Mouse (Mus musculus) gastrocnemius, postnatal 10 days (tissue): ENCODE data around the gene Fam234a. TPM values are rescaled to one million over a fixed set of nuclear protein-coding genes. Genes with fewer than 3 reads are reported as not detected.
A peak's percentile ranks its signal among the peaks of the same experiment; 100 is the strongest.
"Not testable (repeated sequence)": the region's sequence is repeated elsewhere in the genome, so short reads cannot be mapped to it uniquely, and the experiment has no call there.

Source experiments
- DNase-seq: peaks from one replicate; pipeline ENCODE4 v3.0.0; 2021; ENCODE audit warnings: mixed read lengths
- long read RNA-seq, 2 experiments: library from polyadenylated mRNA; stranded (forward); transcript quantifications; one replicate each; pipeline ENCODE4 v2.0.0; 2021
- total RNA-seq, 2 experiments: library from RNA; stranded (reverse); gene quantifications; 2 replicates each; pipeline ENCODE4 v1.2.3; 2021

The Fam234a gene
- total RNA-seq = 10 to 100 TPM; 45.8 to 59.0 TPM
- long read RNA-seq, experiment 1, transcript Fam234a-206 (12 exons, 2,749 nt) = minor isoform, 26 of 109 reads
- long read RNA-seq, experiment 1, transcript Fam234a-209 (13 exons, 2,833 nt) = minor isoform, 13 of 109 reads
- long read RNA-seq, experiment 1, transcript Fam234a-201 (13 exons, 3,714 nt) = minor isoform, 12 of 109 reads
- long read RNA-seq, experiment 1, transcript Fam234a-202 (12 exons, 2,629 nt) = major isoform, 28 of 109 reads
- long read RNA-seq, experiment 1, partial matches to known transcripts = 7 of 109 reads
- long read RNA-seq, experiment 1, other reads (novel, unspliced or antisense) = 20 of 109 reads
- long read RNA-seq, experiment 2, transcript Fam234a-209 (13 exons, 2,833 nt) = minor isoform, 12 of 92 reads
- long read RNA-seq, experiment 2, transcript Fam234a-206 (12 exons, 2,749 nt) = major isoform, 21 of 92 reads
- long read RNA-seq, experiment 2, transcript Fam234a-201 (13 exons, 3,714 nt) = minor isoform, 14 of 92 reads
- long read RNA-seq, experiment 2, transcript Fam234a-202 (12 exons, 2,629 nt) = minor isoform, 13 of 92 reads
- long read RNA-seq, experiment 2, partial matches to known transcripts = 12 of 92 reads
- long read RNA-seq, experiment 2, other reads (novel, unspliced or antisense) = 17 of 92 reads

DNA sequence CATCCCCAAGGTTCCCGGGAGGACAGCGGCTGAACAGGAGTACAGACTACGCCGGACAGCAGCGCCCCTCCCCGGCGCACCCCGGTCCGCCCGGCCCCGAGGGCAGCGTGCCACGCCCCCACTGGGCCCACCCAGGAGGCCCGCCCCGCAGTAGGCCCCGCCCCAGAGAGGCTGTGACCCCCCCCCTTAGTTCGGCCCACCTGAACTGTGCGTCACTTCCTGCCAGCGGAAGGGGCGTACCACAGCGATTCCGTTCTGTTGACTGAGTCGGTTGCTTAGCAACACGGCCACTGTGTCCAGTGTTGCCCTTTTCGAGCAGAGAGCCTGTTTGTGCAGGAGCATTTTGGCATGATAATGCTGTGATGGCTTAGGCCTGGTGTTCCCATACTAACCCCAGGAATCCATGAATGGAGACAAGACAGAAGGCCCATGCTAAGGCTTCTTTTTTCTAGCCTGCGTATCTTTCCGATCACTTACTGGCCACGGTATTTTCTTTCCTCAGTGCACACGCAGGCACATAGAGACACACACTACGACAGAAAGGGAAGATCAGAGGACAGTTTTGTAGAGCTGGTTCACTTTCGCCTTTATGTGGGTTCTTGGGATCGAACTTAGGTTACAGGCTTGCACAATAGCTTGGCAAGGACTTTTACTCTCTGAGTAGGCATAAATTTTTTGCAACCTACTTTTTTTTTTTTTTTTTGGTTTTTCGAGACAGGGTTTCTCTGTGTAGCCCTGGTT lies at the start of gene Fam234a:
Gene Fam234a (minus strand): TSS at position 142 of the 741 bp plus-strand sequence.
- peak; percentile 96 for DNase-seq

DNA sequence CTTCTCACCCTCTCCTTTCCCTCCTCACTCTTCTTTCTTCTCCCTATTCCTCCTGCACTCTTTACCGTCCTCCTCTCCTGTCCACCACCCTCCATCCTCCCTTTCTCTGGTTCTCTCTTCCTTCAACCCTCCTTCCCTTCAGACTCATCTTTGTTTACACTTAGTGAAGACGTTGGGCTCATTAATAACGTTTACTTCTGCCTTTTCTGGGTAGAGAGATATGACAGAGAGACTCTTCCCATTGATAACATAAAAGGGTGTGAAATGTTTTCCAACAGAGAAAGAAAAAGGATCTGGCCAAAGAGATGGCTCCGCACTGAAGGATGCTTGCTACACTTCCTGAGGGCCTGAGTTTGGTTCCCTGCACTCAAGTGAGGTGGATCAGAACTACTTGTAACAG lies 45.4 kb upstream of the Fam234a start:
- no peak for DNase-seq

DNA sequence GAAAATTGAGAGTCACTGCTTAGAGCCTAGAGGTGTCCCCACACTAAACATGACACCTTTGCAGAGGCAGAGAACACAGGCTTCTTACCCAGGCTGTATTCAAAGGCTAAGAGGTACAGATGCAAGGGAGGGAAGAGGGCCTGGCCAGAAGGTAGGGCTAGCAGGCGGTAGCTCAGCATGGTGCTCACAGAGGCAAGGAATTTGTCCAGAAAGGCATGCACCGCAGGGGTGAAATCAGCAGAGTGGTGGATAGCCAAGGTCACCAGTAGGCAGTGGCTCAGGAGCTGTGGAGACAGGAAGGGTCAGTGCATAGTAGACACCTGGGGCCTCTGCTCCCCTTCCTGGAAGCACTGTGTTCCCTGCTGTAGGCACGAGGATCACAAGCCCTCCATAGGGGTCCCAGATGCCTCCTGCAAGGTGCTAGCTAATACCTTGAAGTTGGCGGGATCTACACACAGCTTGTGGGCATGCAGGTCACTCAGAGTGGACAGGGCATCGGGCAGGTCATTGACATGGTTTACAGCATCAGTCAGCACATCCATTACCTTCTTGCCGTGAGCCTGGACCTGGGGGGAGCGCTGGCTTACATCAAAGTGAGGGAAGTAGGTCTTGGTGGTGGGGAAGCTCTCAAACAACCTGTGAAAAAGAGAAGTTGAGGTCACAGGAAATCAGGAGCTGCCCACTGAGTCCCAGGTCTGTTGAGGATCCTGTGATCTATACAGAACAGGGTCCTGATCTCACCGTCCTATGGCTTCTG lies 42.3 kb upstream of the Fam234a start:
- no peak for DNase-seq

DNA sequence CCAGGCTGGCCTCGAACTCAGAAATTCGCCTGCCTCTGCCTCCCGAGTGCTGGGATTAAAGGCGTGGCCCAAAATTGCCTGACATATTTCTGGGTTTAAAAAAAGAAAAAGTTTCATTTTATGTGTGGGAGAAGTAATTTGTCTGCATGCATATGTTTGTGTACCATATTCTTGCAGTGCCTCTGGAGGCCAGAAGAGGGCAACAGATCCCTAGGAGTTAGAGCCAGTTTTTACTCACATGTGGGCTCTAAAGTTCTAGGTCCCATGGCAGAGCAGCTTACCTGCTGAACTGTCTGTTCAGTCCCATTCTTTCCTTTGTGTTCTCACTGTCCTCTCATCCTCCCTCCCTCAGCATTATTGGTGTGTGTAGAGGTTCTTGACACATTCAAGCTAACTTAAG lies 32.7 kb upstream of the Fam234a start:
- no peak for DNase-seq

DNA sequence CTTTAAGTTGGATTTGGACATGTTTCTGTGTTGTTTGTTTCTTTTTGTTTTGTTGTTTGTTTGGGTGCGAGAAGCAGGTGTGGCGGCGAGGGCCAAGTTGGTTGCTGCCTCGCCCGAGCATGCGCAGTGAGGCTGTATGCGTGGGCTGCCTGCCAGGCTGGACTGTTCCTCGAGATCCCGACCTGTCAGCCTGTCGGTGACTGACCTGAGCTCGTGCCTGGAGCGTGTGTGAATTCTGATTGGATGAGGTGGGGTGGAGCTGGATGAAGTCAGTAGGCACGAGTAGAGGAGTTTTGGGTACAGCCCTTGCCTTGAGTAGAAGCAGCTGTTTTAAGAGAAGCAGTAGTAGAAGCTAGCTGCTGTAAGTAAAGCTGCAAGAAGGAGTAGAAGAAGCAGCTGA lies 31.9 kb upstream of the Fam234a start:
- no peak for DNase-seq

DNA sequence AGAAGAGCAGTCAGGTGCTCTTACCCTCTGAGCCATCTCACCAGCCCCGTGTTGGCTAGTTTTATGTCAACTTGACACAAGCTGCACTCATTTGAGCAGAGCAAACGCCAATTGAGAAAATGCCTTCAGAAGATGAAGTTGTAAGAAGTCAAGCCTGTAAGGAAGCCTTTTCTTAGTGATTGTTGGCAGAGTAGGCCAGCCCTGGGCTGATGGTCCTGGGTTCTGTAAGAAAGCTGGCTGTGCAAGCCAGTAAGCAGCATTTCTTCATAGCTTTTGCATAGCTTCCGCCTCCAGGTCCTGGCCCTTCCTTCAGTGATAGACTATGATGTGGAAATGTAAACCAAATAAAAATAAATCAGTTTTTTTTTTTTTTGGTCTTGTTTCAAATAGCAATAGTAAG lies 28.5 kb upstream of the Fam234a start:
- DNase-seq = no peak

DNA sequence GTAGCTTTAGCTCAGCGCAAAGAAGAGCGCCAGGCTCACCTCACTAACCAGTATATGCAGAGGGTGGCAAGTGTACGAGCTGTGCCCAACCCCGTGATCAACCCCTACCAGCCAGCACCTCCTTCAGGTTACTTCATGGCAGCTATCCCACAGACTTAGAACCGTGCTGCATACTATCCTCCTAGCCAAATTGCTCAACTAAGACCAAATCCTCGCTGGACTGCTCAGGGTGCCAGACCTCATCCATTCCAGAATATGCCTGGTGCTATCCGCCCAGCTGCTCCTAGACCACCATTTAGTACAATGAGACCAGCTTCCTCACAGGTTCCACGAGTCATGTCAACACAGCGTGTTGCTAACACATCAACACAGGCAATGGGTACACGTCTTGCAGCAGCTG lies 25.5 kb upstream of the Fam234a start:
- not testable (repeated sequence) for DNase-seq

DNA sequence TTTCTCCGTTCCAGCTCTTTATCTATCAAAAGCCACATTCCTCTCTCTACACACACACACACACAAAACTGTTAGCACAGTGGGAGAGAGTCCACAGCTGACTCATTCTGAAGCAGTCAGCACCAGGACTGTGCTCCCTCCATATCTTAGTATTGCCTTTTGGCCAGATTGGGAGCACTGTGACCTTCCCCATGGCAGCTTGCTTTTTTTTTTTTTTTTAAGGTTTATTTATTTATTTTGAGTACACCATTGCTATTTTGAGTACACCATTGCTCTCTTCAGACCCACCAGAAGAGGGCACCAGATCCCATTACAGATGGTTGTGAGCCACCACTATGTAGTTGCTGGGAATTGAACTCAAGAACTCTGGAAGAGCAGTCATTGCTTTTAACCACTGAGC lies 24.8 kb upstream of the Fam234a start:
- no peak for DNase-seq

DNA sequence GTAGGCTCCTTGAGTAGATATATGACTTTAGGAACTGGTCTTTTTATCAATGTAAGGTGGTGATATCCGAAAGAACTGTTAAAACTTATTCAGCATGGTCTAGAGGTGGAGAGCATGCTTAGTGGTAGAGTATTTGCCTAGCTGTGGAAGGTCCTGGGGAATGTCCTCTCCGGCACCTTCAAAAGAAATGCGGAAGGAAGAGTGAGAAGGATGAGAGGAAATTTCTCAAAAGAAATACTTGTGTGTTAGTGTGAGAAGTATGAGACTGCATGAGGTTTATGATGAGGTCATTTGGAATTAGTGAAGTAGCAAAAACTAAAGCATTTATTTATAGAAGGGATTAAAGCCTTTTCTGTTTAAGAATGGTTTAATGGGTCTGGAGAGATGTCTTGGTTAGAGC lies 18.3 kb upstream of the Fam234a start:
- DNase-seq = no peak

DNA sequence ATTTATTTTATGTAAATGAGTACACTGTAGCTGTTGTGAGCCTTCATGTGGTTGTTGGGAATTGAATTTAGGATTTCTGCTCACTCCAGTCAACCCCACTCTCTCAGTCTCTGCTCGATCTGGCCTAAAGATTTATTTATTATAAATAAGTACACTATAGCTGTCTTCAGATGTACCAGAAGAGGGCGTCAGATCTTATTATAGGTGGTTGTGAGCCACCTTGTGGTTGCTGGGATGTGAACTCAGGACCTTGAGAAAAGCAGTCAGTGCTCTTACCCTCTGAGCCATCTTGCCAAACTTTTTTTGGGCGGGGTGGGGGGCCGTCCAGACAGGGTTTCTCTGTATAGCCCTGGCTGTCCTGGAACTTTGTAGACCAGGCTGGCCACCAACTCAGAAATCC lies 17.8 kb upstream of the Fam234a start:
- DNase-seq = no peak

DNA sequence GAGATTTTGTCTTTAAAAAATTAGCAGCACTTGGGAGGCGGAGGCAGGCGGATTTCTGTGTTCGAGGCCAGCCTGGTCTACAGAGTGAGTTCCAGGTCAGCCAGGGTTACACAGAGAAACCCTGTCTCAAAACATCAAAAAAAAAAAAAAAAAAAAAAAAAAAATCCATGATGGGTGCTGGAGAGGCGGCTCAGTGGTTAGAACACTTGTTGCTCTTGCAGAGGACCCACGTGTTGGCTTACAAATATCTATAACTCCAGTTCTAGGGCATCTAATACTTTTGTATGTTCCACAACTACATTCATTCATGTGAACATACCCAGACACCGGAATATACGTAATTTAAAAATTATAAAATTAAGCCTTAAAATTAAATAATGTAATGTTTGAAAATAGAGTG lies 11.3 kb upstream of the Fam234a start:
- no peak for DNase-seq

DNA sequence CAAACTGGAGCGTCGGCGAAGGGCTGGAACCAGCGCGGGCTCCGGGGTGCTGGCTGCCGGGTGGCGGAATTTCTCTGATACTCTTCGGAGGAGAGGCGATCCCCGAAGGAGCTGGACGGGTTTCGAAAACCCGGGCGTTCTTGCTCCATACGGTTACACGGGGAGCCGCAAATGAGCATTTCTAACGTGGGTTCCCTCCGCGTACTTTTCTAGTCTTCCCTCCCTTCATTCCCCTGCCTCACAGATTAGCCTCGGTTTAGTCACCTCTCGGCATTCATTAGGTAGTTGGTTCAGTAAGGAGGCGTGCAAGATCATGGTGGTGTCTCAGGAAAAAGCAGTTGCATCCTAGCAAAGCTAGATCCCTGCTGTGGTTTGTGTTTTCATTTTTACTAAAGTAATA lies 9.4 kb upstream of the Fam234a start:
- DNase-seq = no peak

DNA sequence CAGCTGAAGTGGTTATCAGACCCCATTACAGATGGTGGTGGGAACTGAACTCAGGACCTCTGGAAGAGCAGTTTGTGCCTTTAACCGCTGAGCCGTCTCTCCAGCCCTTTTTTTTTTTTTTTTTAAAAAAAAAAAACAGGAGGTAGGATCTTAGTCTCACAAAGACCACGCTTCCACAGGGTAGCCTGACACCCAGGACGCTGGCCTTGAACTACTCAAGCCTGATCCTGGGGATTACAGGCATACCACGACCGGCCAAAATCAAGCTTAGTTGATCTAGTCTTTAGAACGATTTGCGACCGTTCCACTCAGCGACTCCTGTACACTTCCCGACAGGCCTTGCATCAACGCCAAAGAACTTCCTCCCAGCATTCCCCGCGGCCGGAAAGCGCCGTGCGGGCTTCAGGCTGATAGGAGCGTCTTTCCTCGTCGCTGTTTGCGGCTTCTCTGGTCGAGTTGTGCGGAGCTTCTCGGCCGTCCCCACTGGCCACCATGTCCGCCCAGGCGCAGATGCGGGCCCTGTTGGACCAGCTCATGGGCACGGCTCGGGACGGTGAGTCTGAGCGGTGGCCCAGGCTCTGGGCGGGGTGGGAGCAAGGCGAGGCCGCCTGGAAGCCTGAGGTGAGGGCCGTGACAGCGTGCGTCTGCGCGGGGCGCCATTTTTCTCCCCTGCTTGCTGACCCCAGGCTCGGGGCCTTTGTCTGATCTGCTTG lies 8.7 kb upstream of the Fam234a start, which contains the start of gene Luc7l:
Gene Luc7l (plus strand): TSS at position 358 of the 713 bp plus-strand sequence.
- peak; percentile 89 for DNase-seq

DNA sequence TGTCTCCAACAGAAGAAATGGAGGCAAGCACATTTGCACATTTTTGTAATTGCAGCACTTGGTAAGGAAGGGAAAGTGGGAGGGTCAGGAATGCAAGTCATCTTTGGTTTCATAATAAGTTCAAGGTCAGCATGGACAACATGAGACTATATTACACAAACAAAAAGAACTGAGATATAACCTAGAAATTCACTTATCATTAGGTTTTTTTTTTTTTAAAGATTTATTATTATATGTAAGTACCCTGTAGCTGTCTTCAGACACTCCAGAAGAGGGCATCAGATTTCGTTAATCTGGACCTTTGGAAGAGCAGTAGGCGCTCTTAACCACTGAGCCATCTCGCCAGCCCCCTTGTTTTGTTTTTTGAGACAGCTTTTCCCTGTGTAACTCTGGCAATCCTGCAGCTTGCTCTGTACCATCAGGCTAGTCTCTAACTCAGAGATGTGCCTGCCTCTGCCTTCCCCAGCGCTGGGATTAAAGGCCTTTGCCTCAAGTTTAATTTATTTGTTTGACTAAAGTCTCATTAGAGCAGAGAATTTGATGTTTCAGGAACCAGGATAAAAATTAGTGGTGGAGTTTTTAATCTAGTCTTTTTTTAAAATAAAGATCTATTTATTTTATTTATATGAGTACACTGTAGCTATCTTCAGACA lies 8.0 kb upstream of the Fam234a start:
- DNase-seq = no peak

DNA sequence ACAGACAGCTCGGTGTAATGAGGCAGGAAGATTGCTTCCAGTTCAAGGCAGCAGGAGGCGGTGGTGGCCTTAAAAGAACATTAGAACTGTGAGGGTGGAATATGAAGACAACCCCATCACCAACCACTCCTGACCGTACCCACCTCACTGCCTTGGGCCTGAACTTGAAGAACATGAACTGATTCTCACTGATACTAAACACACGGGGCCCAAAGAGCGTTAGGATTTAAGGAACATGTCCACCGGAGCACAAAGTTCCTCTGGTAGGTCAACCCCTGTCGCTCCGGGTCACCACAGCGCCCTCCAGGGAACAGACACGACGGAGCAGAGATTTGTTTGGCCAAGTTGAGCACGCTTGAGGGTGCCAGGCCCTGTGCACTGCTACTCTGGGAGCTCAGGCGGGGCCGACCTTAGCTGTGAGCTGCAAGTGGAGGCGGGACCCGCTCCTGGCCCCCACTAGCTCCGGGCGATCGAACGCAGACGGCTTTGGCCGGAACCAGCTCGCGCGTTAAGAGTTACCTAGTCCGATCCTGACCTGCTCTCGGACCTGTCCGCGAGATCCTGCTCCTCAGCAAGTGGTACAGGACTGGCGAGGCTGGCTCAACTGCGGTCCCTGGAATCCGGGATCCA lies 456 bp downstream of the Fam234a start:
- DNase-seq = peak; percentile 71

DNA sequence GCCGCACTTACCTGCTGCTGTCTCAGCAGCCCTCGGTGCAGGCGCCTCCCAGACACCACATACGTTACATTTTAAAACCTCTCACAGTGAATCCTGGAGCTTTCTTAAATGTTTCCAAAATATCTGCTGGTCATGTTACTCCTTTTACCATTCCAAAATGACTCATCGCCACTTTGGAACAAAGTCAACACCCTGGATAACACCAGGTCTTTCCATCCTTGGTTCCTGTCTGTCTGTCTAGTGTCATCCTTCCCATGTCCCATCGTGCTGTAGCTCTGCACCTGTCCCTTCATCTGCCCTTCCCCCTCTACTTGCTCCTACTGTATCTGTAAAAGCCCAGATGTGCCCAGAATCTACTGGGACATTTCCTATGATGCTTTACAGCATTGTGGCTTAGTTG lies 3.1 kb downstream of the Fam234a start:
- no peak for DNase-seq

DNA sequence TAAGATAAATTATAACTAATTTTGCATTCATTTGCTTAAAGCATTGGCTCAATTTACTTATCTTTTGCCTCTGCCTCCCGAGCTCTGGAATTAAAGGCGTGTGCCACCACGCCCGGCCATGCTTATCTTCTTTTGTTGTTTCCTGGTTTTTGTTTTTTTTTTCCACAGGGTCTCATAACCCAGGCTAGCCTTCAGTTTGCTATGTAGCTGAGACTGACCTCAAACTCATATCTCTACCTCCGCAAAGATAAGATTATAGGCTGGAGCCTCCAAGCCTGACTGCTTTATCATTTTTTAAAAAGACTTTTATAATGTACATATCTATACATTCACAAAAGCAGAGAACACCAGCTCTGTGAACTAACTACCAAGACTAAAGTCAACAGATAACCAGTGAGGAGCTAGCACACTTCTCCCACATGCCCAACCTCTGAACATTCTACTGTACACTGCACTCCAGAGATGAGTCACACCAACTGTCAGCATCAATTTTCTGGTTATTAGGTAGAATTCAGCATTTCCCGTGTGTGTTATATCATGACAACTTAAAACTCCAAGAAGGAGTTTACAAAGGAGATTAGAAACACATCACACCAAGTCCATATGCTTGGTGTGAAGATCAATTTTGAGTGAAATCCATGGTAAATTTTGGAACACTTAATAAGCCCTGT lies 3.8 kb downstream of the Fam234a start:
- DNase-seq = no peak

DNA sequence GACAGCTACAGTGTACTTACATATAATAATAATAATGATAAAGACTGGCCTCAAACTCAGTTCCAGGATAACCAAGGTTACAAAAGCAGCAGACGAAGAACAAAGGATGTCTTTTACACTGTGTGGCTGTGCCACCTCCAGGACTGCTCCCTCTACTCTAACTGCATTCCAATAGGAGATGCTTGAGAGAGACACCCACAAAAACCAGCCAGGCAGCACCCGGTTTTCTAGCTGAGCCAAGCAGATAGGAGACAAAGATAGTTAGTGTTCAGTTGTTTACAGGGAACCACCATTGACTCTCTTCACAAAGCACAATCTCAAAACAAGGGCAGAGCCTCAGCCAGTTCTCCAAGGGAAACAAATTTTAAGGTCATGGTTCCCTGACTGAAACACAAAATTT lies 4.5 kb downstream of the Fam234a start:
- no peak for DNase-seq

DNA sequence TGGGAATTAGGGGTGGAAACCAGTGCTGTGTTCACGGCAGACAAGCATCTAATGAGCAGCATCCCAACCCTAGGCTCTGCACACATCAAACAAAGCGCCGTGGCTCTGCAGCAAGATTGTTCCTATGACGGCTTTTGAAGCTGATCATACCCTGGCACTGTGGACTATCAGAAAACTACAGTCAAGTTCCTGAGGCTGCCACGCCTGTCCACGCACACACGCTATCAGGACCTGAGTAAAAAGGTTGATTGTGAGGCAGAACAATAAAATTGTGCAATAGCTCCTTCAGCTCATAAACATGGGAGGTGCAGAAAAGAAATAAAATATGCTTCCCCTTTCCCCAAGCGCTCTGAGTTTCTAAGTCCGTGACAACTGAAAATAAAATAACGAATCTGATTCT lies 6.4 kb downstream of the Fam234a start:
- no peak for DNase-seq
